ENCODE assay signal across 24 mouse cellular contexts in genomic region chr19:24848345-24848744, GRCm38 (mm10). TPM values are rescaled to one million over a fixed set of nuclear protein-coding genes. Genes with fewer than 3 reads are reported as not detected.
DNase-seq lines count a peak whose midpoint lies in the region; ATAC-seq and TF ChIP-seq lines count a peak whose summit lies in the region.
"Had no signal": no experiment of that assay in that cellular context is flagged by ENCODE, and none has a peak within 500 bp of the region (broad histone marks: within the 10 kb centered on the region; RNA-seq: fewer than 3 reads in every experiment).

No protein-coding gene starts in this region.

- no peaks in the 10 kb centered on the region for H3K27me3 ChIP-seq in lung, embryonic 14.5 days (ENCODE audit: insufficient read depth, low read length)
- H3K27me3 ChIP-seq in intestine, postnatal 0 days (replicated peaks; ENCODE audit: control insufficient read depth, insufficient read depth, low read length), result no peaks in the 10 kb centered on the region
- no peaks in the 10 kb centered on the region for H3K27me3 ChIP-seq in stomach, embryonic 15.5 days (replicated peaks)
- H3K27me3 ChIP-seq in forebrain, embryonic 16.5 days (replicated peaks; ENCODE audit: control insufficient read depth, insufficient read depth, low read length), result no peaks in the 10 kb centered on the region
- H3K27me3 ChIP-seq: forebrain, embryonic 15.5 days; neural tube, embryonic 15.5 days had no signal

- no peaks in the 10 kb centered on the region for H3K36me3 ChIP-seq in lung, embryonic 14.5 days (ENCODE audit: insufficient read depth)
- no peaks in the 10 kb centered on the region for H3K36me3 ChIP-seq in intestine, postnatal 0 days (ENCODE audit: control insufficient read depth, insufficient read depth)
- no peaks in the 10 kb centered on the region for H3K36me3 ChIP-seq in stomach, embryonic 15.5 days
- no peaks in the 10 kb centered on the region for H3K36me3 ChIP-seq in forebrain, embryonic 16.5 days (ENCODE audit: control insufficient read depth, insufficient read depth)
- H3K36me3 ChIP-seq: forebrain, embryonic 15.5 days; neural tube, embryonic 15.5 days had no signal

- no peak overlapping the region for H3K27ac ChIP-seq in lung, embryonic 14.5 days (ENCODE audit: low read depth)
- no peak overlapping the region for H3K27ac ChIP-seq in intestine, postnatal 0 days (ENCODE audit: low read depth, low read length)
- peak overlapping the region; percentile 76 for H3K27ac ChIP-seq in stomach, embryonic 15.5 days
- no peak overlapping the region for H3K27ac ChIP-seq in forebrain, embryonic 16.5 days (ENCODE audit: low read length)
- H3K27ac ChIP-seq: forebrain, embryonic 15.5 days; gastrocnemius, adult 2 months; hindbrain, embryonic 14.5 days; liver, embryonic 14.5 days; neural tube, embryonic 15.5 days had no signal

- H3K4me3 ChIP-seq in lung, embryonic 14.5 days (ENCODE audit: low read depth, low read length), result no peak overlapping the region
- no peak overlapping the region for H3K4me3 ChIP-seq in intestine, postnatal 0 days (ENCODE audit: low read depth, low read length)
- no peak overlapping the region for H3K4me3 ChIP-seq in stomach, embryonic 15.5 days (replicated peaks)
- H3K4me3 ChIP-seq in forebrain, embryonic 16.5 days (replicated peaks; ENCODE audit: low read length), result no peak overlapping the region
- H3K4me3 ChIP-seq: forebrain, embryonic 15.5 days; gastrocnemius, adult 2 months; neural tube, embryonic 15.5 days had no signal

- no peak overlapping the region for H3K4me2 ChIP-seq in lung, embryonic 14.5 days
- no peak overlapping the region; the same call in 1 of the 2 replicates for H3K4me2 ChIP-seq in intestine, postnatal 0 days (replicated peaks; ENCODE audit: low read depth)
- H3K4me2 ChIP-seq in stomach, embryonic 15.5 days, result no peak overlapping the region
- no peak overlapping the region for H3K4me2 ChIP-seq in forebrain, embryonic 16.5 days (ENCODE audit: low read length)
- H3K4me2 ChIP-seq: forebrain, embryonic 15.5 days; hindbrain, embryonic 14.5 days; midbrain, embryonic 11.5 days; neural tube, embryonic 15.5 days had no signal

- WGBS in lung, embryonic 14.5 days, result 36% methylated on average over 7 of the region's 7 CpGs
- 13% methylated on average over 7 of the region's 7 CpGs for WGBS in intestine, postnatal 0 days
- 24% methylated on average over 7 of the region's 7 CpGs for WGBS in stomach, embryonic 15.5 days
- 64% methylated on average over 7 of the region's 7 CpGs for WGBS in forebrain, embryonic 16.5 days

- intact Hi-C loops in heart, postnatal 36 days (cut with DNase I), result no loop called here

- peak; percentile 50 for DNase-seq in heart, adult 11 months
- no peak for DNase-seq in heart, postnatal 36 days
- peak; percentile 27 for DNase-seq in lung, embryonic 14.5 days
- DNase-seq in lung, postnatal 4 days, result no peak
- DNase-seq in urinary bladder, postnatal 10 days (ENCODE audit: low spot score), result no peak
- DNase-seq: kidney, adult 8-10 months; layer of hippocampus, adult 9-11 months; lung, postnatal 36 days; right cerebral cortex, postnatal 4 days; thymus, adult 18-20 months had no signal

- H3K4me1 ChIP-seq in lung, embryonic 14.5 days (ENCODE audit: insufficient read depth), result peaks cover 21% of the 10 kb centered on the region
- no peaks in the 10 kb centered on the region; the same call in 1 of the 2 replicates for H3K4me1 ChIP-seq in intestine, postnatal 0 days (replicated peaks; ENCODE audit: control insufficient read depth, insufficient read depth, low read length)
- H3K4me1 ChIP-seq in stomach, embryonic 15.5 days, result peaks cover 17% of the 10 kb centered on the region
- H3K4me1 ChIP-seq in forebrain, embryonic 16.5 days (replicated peaks; ENCODE audit: control insufficient read depth, insufficient read depth, low read length), result peaks cover 14% of the 10 kb centered on the region

- no peak overlapping the region for H3K9ac ChIP-seq in lung, embryonic 14.5 days
- H3K9ac ChIP-seq in intestine, postnatal 0 days (ENCODE audit: low read depth, low read length), result no peak overlapping the region
- H3K9ac ChIP-seq in stomach, embryonic 15.5 days, result no peak overlapping the region
- no peak overlapping the region for H3K9ac ChIP-seq in forebrain, embryonic 16.5 days (replicated peaks; ENCODE audit: low read depth, low read length)
- H3K9ac ChIP-seq: forebrain, embryonic 15.5 days; hindbrain, embryonic 14.5 days; liver, embryonic 14.5 days; neural tube, embryonic 15.5 days had no signal

- TF ChIP-seq CTCF in lung, embryonic 14.5 days (IDR thresholded peaks at IDR 0.05; ENCODE audit: low read depth), result no peak
- no peak for TF ChIP-seq CTCF in intestine, postnatal 0 days (IDR thresholded peaks at IDR 0.05; ENCODE audit: low read depth)

- ATAC-seq in lung, embryonic 14.5 days (ENCODE audit: insufficient read depth), result no peak
- peak; percentile 56; the same call in 1 of the 2 replicates for ATAC-seq in intestine, postnatal 0 days
- peak; percentile 47 for ATAC-seq in stomach, embryonic 15.5 days (ENCODE audit: insufficient read depth, low FRiP score, low read depth)
- ATAC-seq in forebrain, embryonic 16.5 days, result no peak
- ATAC-seq: forebrain, embryonic 15.5 days had no signal

- H3K9me3 ChIP-seq in lung, embryonic 14.5 days (ENCODE audit: low read depth, low read length), result no peaks in the 10 kb centered on the region
- H3K9me3 ChIP-seq in intestine, postnatal 0 days (ENCODE audit: control insufficient read depth), result no peaks in the 10 kb centered on the region
- no peaks in the 10 kb centered on the region for H3K9me3 ChIP-seq in stomach, embryonic 15.5 days
- no peaks in the 10 kb centered on the region for H3K9me3 ChIP-seq in forebrain, embryonic 16.5 days (ENCODE audit: control insufficient read depth, low read length)
- H3K9me3 ChIP-seq: forebrain, embryonic 15.5 days; neural tube, embryonic 15.5 days had no signal

RNA-seq across cellular contexts. Expression of gene Pgm5, which starts 13.3 kb away (rescaled TPM):
- total RNA-seq in heart, postnatal 36 days (2021), result 100 to 1,000 TPM in 1 of 2 experiments, 10 to 100 TPM in 1; 93.2 to 109 TPM
- polyA plus RNA-seq in lung, embryonic 14.5 days (2014; fragmentation: Nextera tagmentation; extraction: Ambion mirVana), result 2.7 and 2.9 TPM in 2 replicates
- 3.3 and 3.5 TPM in 2 replicates for polyA plus RNA-seq in intestine, postnatal 0 days (2015; fragmentation: Nextera tagmentation; extraction: Ambion mirVana)
- polyA plus RNA-seq in stomach, embryonic 15.5 days (2015; fragmentation: Nextera tagmentation; extraction: Ambion mirVana), result 10.9 and 11.9 TPM in 2 replicates
- polyA plus RNA-seq in forebrain, embryonic 16.5 days (2015; fragmentation: Nextera tagmentation; extraction: Ambion mirVana), result 0.08 and 0.15 TPM in 2 replicates
- total RNA-seq: MEL had no signal

RNA-seq across cellular contexts. Expression of gene Gm10053, which starts 27.1 kb away (rescaled TPM):
- 1,000 to 10,000 TPM in 1 of 2 experiments, 100 to 1,000 TPM in 1; 986 to 1,083 TPM for total RNA-seq in heart, postnatal 36 days (2021)
- 235 and 240 TPM in 2 replicates for polyA plus RNA-seq in lung, embryonic 14.5 days (2014; fragmentation: Nextera tagmentation; extraction: Ambion mirVana)
- polyA plus RNA-seq in intestine, postnatal 0 days (2015; fragmentation: Nextera tagmentation; extraction: Ambion mirVana), result 473 and 580 TPM in 2 replicates
- polyA plus RNA-seq in stomach, embryonic 15.5 days (2015; fragmentation: Nextera tagmentation; extraction: Ambion mirVana), result 251 and 260 TPM in 2 replicates
- 203 and 230 TPM in 2 replicates for polyA plus RNA-seq in forebrain, embryonic 16.5 days (2015; fragmentation: Nextera tagmentation; extraction: Ambion mirVana)

RNA-seq across cellular contexts. Expression of gene Foxd4, which starts 52.7 kb away (rescaled TPM):
- not detected for total RNA-seq in heart, postnatal 36 days (2021)
- polyA plus RNA-seq in lung, embryonic 14.5 days (2014; fragmentation: Nextera tagmentation; extraction: Ambion mirVana), result not detected in 2 replicates
- polyA plus RNA-seq in intestine, postnatal 0 days (2015; fragmentation: Nextera tagmentation; extraction: Ambion mirVana), result not detected in 2 replicates
- not detected in 2 replicates for polyA plus RNA-seq in stomach, embryonic 15.5 days (2015; fragmentation: Nextera tagmentation; extraction: Ambion mirVana)
- polyA plus RNA-seq in forebrain, embryonic 16.5 days (2015; fragmentation: Nextera tagmentation; extraction: Ambion mirVana), result not detected in 2 replicates
- total RNA-seq: gastrocnemius, adult 2 months; heart, adult 8-10 months; heart, postnatal 10 days; left cerebral cortex, postnatal 36 days; MEL had no signal
- polyA plus RNA-seq: embryonic facial prominence, embryonic 11.5 days; forebrain, embryonic 15.5 days; liver, embryonic 14.5 days; neural tube, embryonic 15.5 days had no signal

Comparison
In these comparisons a context has a peak if more than half of its experiments do, and no peak if none do; other contexts are left out.
1. DNase-seq: peak in heart, adult 11 months (single experiment) and lung, embryonic 14.5 days (single experiment); none in heart, postnatal 36 days (0 of 2), lung, postnatal 4 days (0 of 2) and urinary bladder, postnatal 10 days (single experiment).
2. ATAC-seq: peak in intestine, postnatal 0 days (single experiment) and stomach, embryonic 15.5 days (single experiment); none in lung, embryonic 14.5 days (single experiment) and forebrain, embryonic 16.5 days (single experiment).